In the genomic region with DNA sequence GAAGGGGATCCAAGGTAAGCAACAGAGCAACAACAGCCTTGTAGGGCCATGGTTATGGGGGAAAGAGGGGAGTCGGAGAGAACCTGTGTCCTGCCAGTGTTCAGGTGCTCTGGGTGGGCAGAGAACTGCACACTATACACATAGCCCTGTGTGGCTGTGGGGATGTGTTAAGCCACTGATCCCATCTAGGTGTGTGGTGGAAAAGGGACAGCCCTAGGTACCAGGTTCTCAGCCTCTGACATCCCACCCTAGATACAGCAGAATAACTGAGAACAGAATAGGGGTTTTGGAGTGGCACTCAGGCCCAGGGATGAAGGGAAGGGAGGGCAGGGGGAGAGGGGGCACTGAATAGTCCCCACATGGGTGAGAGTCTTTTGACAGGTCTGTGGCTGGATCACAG, we compare ENCODE assay signal across 44 mouse cellular contexts. TPM values are rescaled to one million over a fixed set of nuclear protein-coding genes. Genes with fewer than 3 reads are reported as not detected.
"Had no signal": no experiment of that assay in that cellular context is flagged by ENCODE, and none has a peak within 500 bp of the region (broad histone marks: within the 10 kb centered on the region; RNA-seq: fewer than 3 reads in every experiment).

No protein-coding gene starts in this region.

- H3K27ac ChIP-seq: limb, embryonic 10.5 days; limb, embryonic 12.5 days; limb, embryonic 13.5 days; limb, embryonic 15.5 days; liver, embryonic 12.5 days; liver, embryonic 13.5 days; liver, embryonic 14.5 days; liver, embryonic 15.5 days; lung, embryonic 15.5 days; macrophage; midbrain, embryonic 10.5 days; midbrain, embryonic 12.5 days; midbrain, embryonic 13.5 days; midbrain, embryonic 15.5 days; neural tube, embryonic 12.5 days had no signal

- H3K4me3 ChIP-seq: limb, embryonic 10.5 days; limb, embryonic 12.5 days; limb, embryonic 13.5 days; limb, embryonic 15.5 days; liver, embryonic 12.5 days; liver, embryonic 13.5 days; liver, embryonic 15.5 days; lung, embryonic 15.5 days; megakaryocyte, embryonic 14.5 days; midbrain, embryonic 10.5 days; midbrain, embryonic 12.5 days; midbrain, embryonic 13.5 days; midbrain, embryonic 15.5 days; myocyte; neural tube, embryonic 12.5 days had no signal

- H3K27me3 ChIP-seq: limb, embryonic 12.5 days; limb, embryonic 13.5 days; limb, embryonic 15.5 days; liver, embryonic 12.5 days; liver, embryonic 13.5 days; liver, embryonic 15.5 days; lung, embryonic 15.5 days; megakaryocyte, embryonic 14.5 days; midbrain, embryonic 12.5 days; midbrain, embryonic 13.5 days; midbrain, embryonic 15.5 days; neural tube, embryonic 12.5 days had no signal

- H3K9me3 ChIP-seq: limb, embryonic 13.5 days; limb, embryonic 15.5 days; liver, embryonic 12.5 days; liver, embryonic 13.5 days; liver, embryonic 15.5 days; lung, embryonic 15.5 days; megakaryocyte, embryonic 14.5 days; midbrain, embryonic 15.5 days had no signal

- H3K9ac ChIP-seq: limb, embryonic 12.5 days; limb, embryonic 13.5 days; limb, embryonic 15.5 days; liver, embryonic 12.5 days; liver, embryonic 13.5 days; liver, embryonic 14.5 days; liver, embryonic 15.5 days; liver, postnatal 0 days; lung, embryonic 14.5 days; lung, embryonic 15.5 days; midbrain, embryonic 12.5 days; midbrain, embryonic 13.5 days; midbrain, embryonic 15.5 days; neural tube, embryonic 12.5 days had no signal

- DNase-seq: left cerebral cortex, postnatal 4 days; liver; liver, embryonic 13.5 days; liver, postnatal 0 days; lung, adult 18-20 months; lung, adult 2 months; lung, embryonic 14.5 days; lung, postnatal 10 days; lung, postnatal 14 days; lung, postnatal 36 days; lung, postnatal 4 days; midbrain, embryonic 14.5 days had no signal

- ATAC-seq: liver, embryonic 12.5 days; liver, postnatal 0 days; lung, postnatal 0 days; midbrain, embryonic 13.5 days; midbrain, embryonic 15.5 days; midbrain, embryonic 16.5 days had no signal

- H3K36me3 ChIP-seq: limb, embryonic 10.5 days; limb, embryonic 12.5 days; limb, embryonic 13.5 days; limb, embryonic 15.5 days; liver, embryonic 12.5 days; liver, embryonic 13.5 days; liver, embryonic 15.5 days; lung, embryonic 15.5 days; midbrain, embryonic 10.5 days; midbrain, embryonic 12.5 days; midbrain, embryonic 13.5 days; midbrain, embryonic 15.5 days; neural tube, embryonic 12.5 days had no signal

- H3K4me1 ChIP-seq: limb, embryonic 10.5 days; limb, embryonic 12.5 days; limb, embryonic 13.5 days; limb, embryonic 15.5 days; liver, embryonic 12.5 days; liver, embryonic 13.5 days; liver, embryonic 15.5 days; lung, embryonic 15.5 days; megakaryocyte, embryonic 14.5 days; midbrain, embryonic 10.5 days; midbrain, embryonic 12.5 days; midbrain, embryonic 13.5 days; midbrain, embryonic 15.5 days; neural tube, embryonic 12.5 days had no signal

- H3K4me2 ChIP-seq: limb, embryonic 12.5 days; limb, embryonic 13.5 days; limb, embryonic 15.5 days; liver, embryonic 11.5 days; liver, embryonic 12.5 days; liver, embryonic 13.5 days; liver, embryonic 15.5 days; lung, embryonic 14.5 days; lung, embryonic 15.5 days; midbrain, embryonic 11.5 days; midbrain, embryonic 12.5 days; midbrain, embryonic 13.5 days; midbrain, embryonic 15.5 days; neural tube, embryonic 12.5 days had no signal

RNA-seq across cellular contexts. Expression of gene Klra8, which starts 19.2 kb away (rescaled TPM):
- total RNA-seq: left cerebral cortex, postnatal 10 days; left cerebral cortex, postnatal 14 days; left cerebral cortex, postnatal 25 days; left cerebral cortex, postnatal 36 days; left cerebral cortex, postnatal 4 days; liver, adult 2 months; megakaryocyte progenitor cell, adult 5-6 weeks; midbrain, postnatal 0 days had no signal
- polyA plus RNA-seq: limb, embryonic 10.5 days; limb, embryonic 11.5 days; limb, embryonic 12.5 days; limb, embryonic 13.5 days; limb, embryonic 14.5 days; limb, embryonic 15.5 days; liver, adult 2 months; liver, embryonic 11.5 days; liver, embryonic 12.5 days; liver, embryonic 13.5 days; liver, embryonic 14.5 days; liver, embryonic 15.5 days; liver, embryonic 16.5 days; liver, postnatal 0 days; lung, embryonic 14.5 days; lung, embryonic 15.5 days; lung, embryonic 16.5 days; lung, postnatal 0 days; macrophage; midbrain, embryonic 10.5 days; midbrain, embryonic 11.5 days; midbrain, embryonic 12.5 days; midbrain, embryonic 13.5 days; midbrain, embryonic 14.5 days; midbrain, embryonic 15.5 days; midbrain, embryonic 16.5 days; midbrain, postnatal 0 days; myocyte; neural tube, embryonic 11.5 days; neural tube, embryonic 12.5 days had no signal

RNA-seq across cellular contexts. Expression of gene Klra4, which starts 43.4 kb away (rescaled TPM):
- total RNA-seq: left cerebral cortex, postnatal 10 days; left cerebral cortex, postnatal 14 days; left cerebral cortex, postnatal 25 days; left cerebral cortex, postnatal 36 days; left cerebral cortex, postnatal 4 days; liver, adult 2 months; megakaryocyte progenitor cell, adult 5-6 weeks; midbrain, postnatal 0 days had no signal
- polyA plus RNA-seq: limb, embryonic 10.5 days; limb, embryonic 11.5 days; limb, embryonic 12.5 days; limb, embryonic 13.5 days; limb, embryonic 14.5 days; limb, embryonic 15.5 days; liver, adult 2 months; liver, embryonic 11.5 days; liver, embryonic 12.5 days; liver, embryonic 13.5 days; liver, embryonic 14.5 days; liver, embryonic 15.5 days; liver, embryonic 16.5 days; liver, postnatal 0 days; lung, embryonic 14.5 days; lung, embryonic 15.5 days; lung, embryonic 16.5 days; lung, postnatal 0 days; macrophage; midbrain, embryonic 10.5 days; midbrain, embryonic 11.5 days; midbrain, embryonic 12.5 days; midbrain, embryonic 13.5 days; midbrain, embryonic 14.5 days; midbrain, embryonic 15.5 days; midbrain, embryonic 16.5 days; midbrain, postnatal 0 days; myocyte; neural tube, embryonic 11.5 days; neural tube, embryonic 12.5 days had no signal
